Comparison of ENCODE assay signal across 8 mouse cellular contexts in genomic region chr3:65974232-65975058, GRCm38 (mm10). TPM values are rescaled to one million over a fixed set of nuclear protein-coding genes. Genes with fewer than 3 reads are reported as not detected.
DNase-seq lines count a peak whose midpoint lies in the region; ATAC-seq and TF ChIP-seq lines count a peak whose summit lies in the region.

No protein-coding gene starts in this region.

- H3K27ac ChIP-seq in hindbrain, postnatal 0 days = peak overlapping the region; percentile 98
- peak overlapping the region; percentile 97 for H3K27ac ChIP-seq in left cerebral cortex, adult 2 months

- ATAC-seq in hindbrain, postnatal 0 days = peak; percentile 98
- peak; percentile 89 for ATAC-seq in megakaryocyte, adult 5-6 weeks (ENCODE audit: poor library complexity, severe bottlenecking)

- H3K9me3 ChIP-seq in hindbrain, postnatal 0 days (ENCODE audit: low read length) = no peaks in the 10 kb centered on the region

- H3K4me2 ChIP-seq in hindbrain, postnatal 0 days (ENCODE audit: low read depth, low read length) = peak overlapping the region; percentile 71

- no peaks in the 10 kb centered on the region for H3K36me3 ChIP-seq in hindbrain, postnatal 0 days (ENCODE audit: insufficient read depth, low read length)

- no peak for TF ChIP-seq CTCF in hindbrain, postnatal 0 days (IDR thresholded peaks at IDR 0.05; ENCODE audit: low read depth)
- no peak for TF ChIP-seq CTCF in left cerebral cortex, adult 2 months (IDR thresholded peaks at IDR 0.05)

- intact Hi-C loops in left cerebral cortex, adult 2 months (cut with DNase I) = loop anchor here (1.0 kb wide), 1 partner anchor 16 kb away; the partner anchor contains the start of gene Ccnl1

- peak overlapping the region; percentile 62 for H3K4me3 ChIP-seq in hindbrain, postnatal 0 days (ENCODE audit: low read length)
- H3K4me3 ChIP-seq in left cerebral cortex, adult 2 months = peak overlapping the region; percentile 61

- peak; percentile 96 for DNase-seq in T-cell, adult 2 months (ENCODE audit: low spot score)
- DNase-seq in cerebellum, postnatal 36 days = peak; percentile 99
- peak; percentile 99 for DNase-seq in gastrocnemius, adult 18-20 months (ENCODE audit: low spot score)
- peak; percentile 97 for DNase-seq in hindbrain, postnatal 0 days (ENCODE audit: low spot score)
- DNase-seq in left cerebral cortex, adult 2 months (ENCODE audit: extremely low spot score in 1 of 2, low spot score in 2 of 2) = peak; percentile 98 to 99
- DNase-seq in right cerebral cortex, adult 2 months (ENCODE audit: low spot score in 2 of 2) = peak; percentile 98 to 99
- peak; percentile 98 for DNase-seq in urinary bladder, postnatal 14 days (ENCODE audit: low spot score)

- WGBS in hindbrain, postnatal 0 days = under 1% methylated on average over 43 of the region's 43 CpGs

- H3K27me3 ChIP-seq in hindbrain, postnatal 0 days (ENCODE audit: insufficient read depth, low read length) = no peaks in the 10 kb centered on the region

- no peaks in the 10 kb centered on the region; the same call in 1 of the 2 replicates for H3K4me1 ChIP-seq in hindbrain, postnatal 0 days (ENCODE audit: insufficient read depth, low read length)

- peak overlapping the region; percentile 70 for H3K9ac ChIP-seq in hindbrain, postnatal 0 days (replicated peaks; ENCODE audit: low read length)

RNA-seq across cellular contexts. Expression of gene Ccnl1, which starts 16.4 kb away (rescaled TPM):
- total RNA-seq in gastrocnemius, adult 18-20 months (2021) = 10 to 100 TPM; 12.6 to 14.4 TPM
- total RNA-seq in hindbrain, postnatal 0 days (2014; rRNA removed) = 32.9 and 34.8 TPM in 2 replicates
- 56.8 and 56.9 TPM in 2 replicates for polyA plus RNA-seq in hindbrain, postnatal 0 days (2015; fragmentation: Nextera tagmentation; extraction: Ambion mirVana)
- 10 to 100 TPM; 59.9 to 62.5 TPM for total RNA-seq in left cerebral cortex, adult 2 months (2021)
- total RNA-seq in megakaryocyte, adult 5-6 weeks (2015) = 189 and 190 TPM in 2 replicates
- 249 and 290 TPM in 2 replicates for total RNA-seq in megakaryocyte, adult 5-6 weeks (2017)

Comparison
In these comparisons a context has a peak if more than half of its experiments do, and no peak if none do; other contexts are left out.
1. Peak in every context shown above with its lines: DNase-seq, ATAC-seq, H3K4me3 ChIP-seq and H3K27ac ChIP-seq.